Comparison of ENCODE assay signal across 41 mouse cellular contexts in the genomic region with DNA sequence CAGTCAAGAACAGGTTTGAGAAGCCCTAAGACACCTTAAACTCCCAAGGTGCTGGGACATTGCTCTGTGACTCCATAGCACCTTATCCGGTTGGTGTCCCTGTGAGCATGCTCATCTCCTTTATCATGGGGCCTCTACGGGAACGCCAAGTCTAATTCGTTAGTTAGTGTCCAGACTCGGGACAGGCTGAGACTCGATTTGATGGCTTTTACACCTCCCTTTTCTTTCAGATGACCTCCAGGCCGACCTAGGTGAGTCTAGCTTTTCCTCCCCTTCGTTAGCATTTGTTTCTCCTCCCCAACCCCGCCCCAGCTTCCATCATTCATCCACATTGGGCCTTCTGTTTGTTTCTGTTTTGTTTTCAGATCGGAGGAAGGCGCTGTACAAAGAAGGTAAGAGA. TPM values are rescaled to one million over a fixed set of nuclear protein-coding genes. Genes with fewer than 3 reads are reported as not detected.
"Had no signal": no experiment of that assay in that cellular context is flagged by ENCODE, and none has a peak within 500 bp of the region (broad histone marks: within the 10 kb centered on the region; RNA-seq: fewer than 3 reads in every experiment).

No protein-coding gene starts in this region.

- H3K4me1 ChIP-seq: heart, embryonic 13.5 days; heart, embryonic 15.5 days; hindbrain, embryonic 13.5 days; hindbrain, embryonic 15.5 days; kidney, embryonic 15.5 days; limb, embryonic 10.5 days; limb, embryonic 12.5 days; liver, embryonic 13.5 days; liver, embryonic 15.5 days had no signal

- H3K27me3 ChIP-seq: heart, embryonic 15.5 days; hindbrain, embryonic 13.5 days; hindbrain, embryonic 15.5 days; kidney, embryonic 15.5 days; limb, embryonic 12.5 days; liver, embryonic 15.5 days had no signal

- H3K4me3 ChIP-seq: heart, embryonic 13.5 days; heart, embryonic 15.5 days; hindbrain, embryonic 13.5 days; hindbrain, embryonic 15.5 days; kidney, embryonic 15.5 days; left cerebral cortex, adult 2 months; limb, embryonic 10.5 days; limb, embryonic 12.5 days; liver, embryonic 13.5 days; liver, embryonic 15.5 days had no signal

- H3K9ac ChIP-seq: heart, embryonic 13.5 days; heart, embryonic 15.5 days; hindbrain, embryonic 13.5 days; hindbrain, embryonic 15.5 days; kidney, embryonic 15.5 days; limb, embryonic 12.5 days; liver, embryonic 13.5 days; liver, embryonic 15.5 days; liver, postnatal 0 days had no signal

- DNase-seq: gastrocnemius, postnatal 14 days; gastrocnemius, postnatal 36 days; heart, adult 18-20 months; heart, postnatal 14 days; heart, postnatal 36 days; kidney, adult 11 months; kidney, adult 2 months; kidney, adult 9 months; kidney, postnatal 14 days; kidney, postnatal 36 days; layer of hippocampus, adult 9-11 months; layer of hippocampus, postnatal 36 days; liver; liver, embryonic 13.5 days; liver, postnatal 0 days had no signal

- H3K27ac ChIP-seq: heart, embryonic 13.5 days; heart, embryonic 15.5 days; hindbrain, embryonic 13.5 days; hindbrain, embryonic 15.5 days; hindbrain, postnatal 0 days; kidney, embryonic 15.5 days; kidney, postnatal 0 days; left cerebral cortex, adult 2 months; limb, embryonic 10.5 days; limb, embryonic 12.5 days; liver, embryonic 13.5 days; liver, embryonic 15.5 days had no signal

- H3K9me3 ChIP-seq: heart, embryonic 13.5 days; heart, embryonic 15.5 days; hindbrain, embryonic 13.5 days; hindbrain, embryonic 15.5 days; kidney, embryonic 15.5 days; limb, embryonic 10.5 days; limb, embryonic 12.5 days; liver, embryonic 13.5 days; liver, embryonic 15.5 days had no signal

- H3K36me3 ChIP-seq: heart, embryonic 13.5 days; heart, embryonic 15.5 days; hindbrain, embryonic 13.5 days; hindbrain, embryonic 15.5 days; kidney, embryonic 15.5 days; limb, embryonic 10.5 days; limb, embryonic 12.5 days; liver, embryonic 13.5 days; liver, embryonic 15.5 days had no signal

RNA-seq across cellular contexts. Expression of gene Btnl1, which starts 4.9 kb away (rescaled TPM):
- total RNA-seq: gastrocnemius, adult 8-10 months; gastrocnemius, postnatal 14 days; gastrocnemius, postnatal 36 days; heart, adult 18-20 months; heart, adult 8-10 months; heart, postnatal 14 days; heart, postnatal 36 days; hematopoietic stem cell, adult 5-6 weeks; hindbrain, postnatal 0 days; layer of hippocampus, adult 18-20 months; layer of hippocampus, adult 8-10 months; layer of hippocampus, postnatal 14 days; layer of hippocampus, postnatal 36 days; left cerebral cortex, adult 2 months; left cerebral cortex, postnatal 14 days; left cerebral cortex, postnatal 36 days had no signal
- polyA plus RNA-seq: heart, embryonic 11.5 days; heart, embryonic 13.5 days; heart, embryonic 15.5 days; heart, postnatal 0 days; hindbrain, embryonic 11.5 days; hindbrain, embryonic 13.5 days; hindbrain, embryonic 15.5 days; hindbrain, postnatal 0 days; kidney, adult 2 months; kidney, embryonic 15.5 days; kidney, postnatal 0 days; limb, embryonic 10.5 days; limb, embryonic 12.5 days; limb, embryonic 14.5 days; liver, embryonic 11.5 days; liver, embryonic 13.5 days; liver, embryonic 15.5 days; liver, postnatal 0 days had no signal

RNA-seq across cellular contexts. Expression of gene BC051142, which starts 16.7 kb away (rescaled TPM):
- total RNA-seq: gastrocnemius, adult 8-10 months; gastrocnemius, postnatal 36 days; heart, adult 18-20 months; heart, postnatal 36 days had no signal
- polyA plus RNA-seq: heart, embryonic 11.5 days; heart, embryonic 15.5 days; liver, embryonic 15.5 days had no signal

RNA-seq across cellular contexts. Expression of gene Btnl2, which starts 27.3 kb away (rescaled TPM):
- total RNA-seq: hematopoietic stem cell, adult 5-6 weeks; hindbrain, postnatal 0 days had no signal
- polyA plus RNA-seq: heart, embryonic 11.5 days; heart, embryonic 13.5 days; heart, embryonic 15.5 days; heart, postnatal 0 days; hindbrain, embryonic 11.5 days; hindbrain, embryonic 13.5 days; limb, embryonic 10.5 days; limb, embryonic 12.5 days; liver, embryonic 11.5 days; liver, postnatal 0 days had no signal

RNA-seq across cellular contexts. Expression of gene H2-Eb2, which starts 56.4 kb away (rescaled TPM):
- total RNA-seq: gastrocnemius, adult 8-10 months; gastrocnemius, postnatal 14 days; gastrocnemius, postnatal 36 days; heart, adult 8-10 months; heart, postnatal 36 days; hematopoietic stem cell, adult 5-6 weeks; layer of hippocampus, adult 18-20 months; layer of hippocampus, adult 8-10 months; layer of hippocampus, postnatal 14 days; layer of hippocampus, postnatal 36 days; left cerebral cortex, adult 2 months; left cerebral cortex, postnatal 14 days; left cerebral cortex, postnatal 36 days had no signal
- polyA plus RNA-seq: heart, embryonic 11.5 days; heart, embryonic 13.5 days; heart, embryonic 15.5 days; heart, postnatal 0 days; hindbrain, embryonic 11.5 days; intestine, embryonic 14.5 days; intestine, embryonic 16.5 days; kidney, embryonic 15.5 days; kidney, postnatal 0 days; limb, embryonic 10.5 days; limb, embryonic 14.5 days; liver, embryonic 11.5 days; liver, embryonic 13.5 days; liver, embryonic 15.5 days; liver, postnatal 0 days had no signal
